Mouse (Mus musculus): ENCODE results near the gene Gm49776.
"Not testable (repeated sequence)": the region's sequence is repeated elsewhere in the genome, so short reads cannot be mapped to it uniquely, and the experiment has no call there.

The Gm49776 gene

DNA sequence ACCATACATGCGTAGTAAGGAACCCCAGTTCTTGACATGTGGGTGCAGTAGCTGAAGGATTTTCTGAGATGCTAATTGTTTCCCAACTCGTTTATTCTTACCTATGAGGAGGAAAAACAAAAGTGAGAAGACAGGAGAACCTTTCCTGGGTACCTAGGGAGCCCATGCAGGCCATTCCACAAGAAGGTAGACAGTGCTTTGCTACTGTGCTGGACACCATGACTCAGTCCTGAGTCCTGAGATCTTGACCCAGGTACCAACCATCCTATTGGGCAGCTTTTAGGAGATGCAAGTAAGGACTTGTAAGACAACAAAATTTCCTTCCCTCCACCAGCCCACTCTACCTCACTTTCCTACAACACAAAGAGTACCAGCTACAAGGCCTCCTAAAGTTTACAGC is at the start of gene Gm49776:
Gene Gm49776, minus strand, starts transcription at position 101 of the 400 bp plus-strand sequence.
- DNase-seq (ENCODE audit: low spot score in 2 of 2): no peak

DNA sequence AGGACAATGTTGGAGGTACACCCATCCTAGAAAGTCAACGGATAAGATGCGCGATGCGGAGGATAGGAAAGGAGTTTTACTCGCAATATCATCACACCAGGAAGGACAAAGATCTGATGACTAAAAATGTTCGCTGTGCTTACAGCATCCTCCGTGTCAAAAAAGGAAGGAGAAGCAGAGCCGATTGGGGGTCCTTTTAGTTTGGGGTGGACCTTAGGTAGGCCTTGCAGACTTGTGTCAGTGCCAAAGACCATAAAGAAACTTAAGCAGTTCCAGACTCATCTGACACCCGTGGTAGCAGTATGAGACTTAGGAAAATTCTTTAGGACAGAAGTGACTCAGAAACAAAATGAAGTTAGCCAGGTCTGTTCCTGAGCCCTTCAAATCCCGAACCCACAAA is 31.5 kb upstream of the Gm49776 start:
- DNase-seq (ENCODE audit: low spot score in 2 of 2): not testable (repeated sequence)

DNA sequence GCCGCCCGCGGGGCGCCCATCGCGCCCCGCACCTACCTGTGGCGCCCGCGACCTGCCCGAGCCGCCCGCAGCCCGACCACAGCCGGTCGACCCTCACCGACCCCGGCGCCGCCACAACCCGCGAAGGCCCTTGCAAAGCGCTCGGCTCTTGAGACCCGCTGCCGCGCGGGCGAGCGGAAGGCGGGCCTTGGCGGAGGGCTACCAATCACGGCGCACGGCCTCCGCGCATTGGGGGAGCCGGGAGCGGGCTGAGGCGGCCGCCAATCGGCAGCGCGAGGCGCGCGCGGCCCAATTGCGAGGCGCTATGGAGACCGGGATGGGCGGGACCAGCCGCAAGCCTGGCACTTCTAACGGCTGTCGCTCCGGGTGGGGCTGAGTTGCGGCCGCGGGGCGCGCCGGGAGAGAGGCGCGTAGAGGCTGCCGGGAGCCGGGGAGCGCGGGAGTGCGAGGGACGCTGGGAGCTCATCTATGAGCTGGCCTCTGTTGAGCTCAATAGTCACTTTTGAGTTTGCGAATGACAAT is 31.0 kb upstream of the Gm49776 start, which contains the start of gene Dgcr8:
Gene Dgcr8, minus strand, starts transcription at position 180 of the 522 bp plus-strand sequence.
- DNase-seq (ENCODE audit: low spot score in 2 of 2): peak; percentile 90 to 97

DNA sequence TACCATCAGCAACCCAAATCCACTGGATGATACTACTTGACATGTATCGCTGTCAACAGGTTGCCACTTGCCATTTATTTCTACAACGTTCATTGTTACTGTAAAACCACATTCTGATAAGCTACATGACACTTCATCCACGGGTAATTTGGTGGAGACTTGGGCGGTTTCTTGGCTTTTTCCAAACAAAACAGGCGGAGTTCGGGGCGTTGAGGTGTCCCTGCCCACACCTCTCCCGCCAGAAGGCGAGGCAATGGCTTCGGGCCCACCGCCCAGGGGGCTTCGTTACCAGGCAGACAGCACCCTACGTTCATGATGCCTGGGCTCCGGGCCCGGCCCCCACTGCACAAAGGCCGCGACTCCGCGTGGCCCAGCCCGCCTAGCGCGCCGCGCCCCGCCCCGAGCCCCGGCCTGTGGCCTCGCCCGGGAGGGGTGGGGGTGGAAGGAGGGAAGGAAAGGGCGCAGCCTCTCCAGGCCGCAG is 30.5 kb upstream of the Gm49776 start:
- DNase-seq (ENCODE audit: low spot score in 2 of 2): no peak

DNA sequence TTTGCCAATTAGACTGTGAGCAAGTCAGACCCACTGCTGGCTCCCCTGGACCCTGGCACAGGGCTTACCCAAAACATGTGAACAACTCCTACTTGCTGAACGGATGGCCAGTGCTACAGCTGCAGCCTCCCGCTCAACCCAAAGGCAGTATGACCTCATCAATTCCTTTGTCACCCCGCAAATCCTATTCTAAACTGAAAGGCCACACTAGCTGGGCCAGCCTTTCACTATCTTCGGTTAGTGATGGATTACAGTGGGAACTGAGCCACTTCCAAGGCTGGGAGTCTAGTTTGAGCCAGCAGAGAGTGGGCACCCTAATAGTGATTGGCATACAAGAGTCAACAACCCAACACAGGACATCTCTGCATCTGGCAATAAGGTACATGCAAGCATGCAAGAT is 30.0 kb upstream of the Gm49776 start:
- DNase-seq (ENCODE audit: low spot score in 2 of 2): no peak

DNA sequence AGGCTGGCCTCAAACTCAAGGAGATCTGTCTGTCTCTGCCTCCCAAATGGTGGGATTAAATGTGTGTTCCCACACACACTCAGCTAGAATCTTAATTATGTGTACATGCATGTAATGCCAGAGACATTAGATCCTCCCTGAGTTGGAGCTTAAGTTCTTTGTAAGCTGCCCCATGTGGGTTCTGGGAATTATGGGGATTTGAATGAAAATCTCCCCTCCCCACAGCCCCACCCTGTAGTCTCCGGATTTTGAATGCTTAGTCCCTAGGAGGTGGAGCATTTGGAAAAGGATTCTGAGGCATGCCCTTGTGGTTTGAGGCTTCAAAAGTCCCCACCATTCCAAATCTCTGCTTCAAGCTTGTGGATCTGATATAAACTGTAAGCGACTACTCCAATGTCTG is 17.0 kb upstream of the Gm49776 start:
- no peak for DNase-seq (ENCODE audit: low spot score in 2 of 2)

DNA sequence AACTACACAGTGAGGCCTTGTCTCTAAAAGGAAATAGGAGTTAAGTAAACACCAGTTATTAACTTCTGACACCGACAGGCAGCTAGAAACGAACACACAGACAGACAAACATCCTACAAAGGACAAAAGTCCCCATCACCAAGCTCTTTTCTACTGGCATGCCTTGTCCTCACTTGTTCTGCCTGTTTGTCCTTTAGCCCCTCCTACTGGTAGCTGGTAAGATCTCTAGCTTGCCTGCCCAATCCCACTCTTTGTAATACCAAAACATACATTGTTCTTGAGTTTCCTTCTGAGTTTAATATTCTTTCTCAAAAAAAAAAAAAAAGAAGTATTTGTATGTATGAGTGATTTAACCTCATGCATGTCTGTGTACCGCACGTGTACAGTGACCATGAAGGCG is 10.1 kb upstream of the Gm49776 start:
- no peak for DNase-seq (ENCODE audit: low spot score in 2 of 2)

DNA sequence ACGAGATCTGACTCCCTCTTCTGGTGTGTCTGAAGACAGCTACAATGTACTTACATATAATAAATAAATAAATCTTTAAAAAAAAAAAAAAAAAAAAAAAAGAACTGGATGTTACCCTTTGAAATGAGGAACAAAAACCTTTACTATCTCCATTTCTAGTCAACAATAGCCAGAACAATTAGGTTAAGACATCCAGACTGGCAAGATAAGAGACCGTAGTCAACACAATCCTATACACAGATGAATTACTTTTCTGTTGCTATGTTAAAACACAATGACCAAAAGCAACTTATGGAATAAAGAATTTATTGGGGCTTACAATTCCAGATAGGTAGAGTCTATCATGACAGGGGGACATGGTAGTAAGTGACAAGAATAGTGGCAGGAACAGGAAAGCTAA is 6.9 kb upstream of the Gm49776 start:
- DNase-seq (ENCODE audit: low spot score in 2 of 2): no peak

DNA sequence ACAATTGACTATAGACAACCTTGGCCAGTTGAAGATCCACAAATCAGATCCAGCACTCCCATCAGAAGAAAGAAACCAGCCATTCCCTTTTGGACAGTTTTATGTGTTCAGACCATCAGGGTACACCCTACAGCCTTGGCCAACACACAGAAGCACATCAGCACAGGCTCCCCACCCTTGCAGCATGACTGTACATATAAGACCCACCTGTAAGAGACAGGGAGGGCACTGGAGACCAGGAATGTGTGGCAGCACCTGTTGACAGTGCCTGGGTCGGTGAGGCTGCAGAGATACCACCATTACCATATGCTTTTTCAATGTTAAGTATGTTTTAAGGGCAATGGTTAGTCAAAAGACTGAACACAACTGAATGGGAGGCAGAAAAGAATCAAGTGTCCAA is 4.3 kb downstream of the Gm49776 start:
- no peak for DNase-seq (ENCODE audit: low spot score in 2 of 2)

DNA sequence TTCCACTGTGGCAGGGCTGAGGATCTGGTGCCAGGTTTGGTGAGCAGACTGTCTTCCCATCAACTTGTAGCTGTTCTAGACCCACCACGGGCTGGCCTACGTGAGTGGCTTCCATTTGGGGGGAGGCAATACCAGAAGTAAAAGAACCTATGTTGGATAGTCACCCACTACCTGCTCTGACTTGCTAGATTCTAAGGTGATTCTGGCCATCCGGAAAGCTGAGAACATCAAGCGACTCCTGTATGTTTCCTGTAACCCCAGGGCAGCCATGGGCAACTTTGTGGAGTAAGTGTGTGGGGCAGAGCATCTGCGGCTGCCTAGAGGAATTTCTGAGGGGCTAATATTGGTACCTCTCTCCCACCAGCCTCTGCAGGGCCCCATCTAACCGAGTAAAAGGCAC is 5.4 kb downstream of the Gm49776 start:
- DNase-seq (ENCODE audit: low spot score in 2 of 2): no peak

DNA sequence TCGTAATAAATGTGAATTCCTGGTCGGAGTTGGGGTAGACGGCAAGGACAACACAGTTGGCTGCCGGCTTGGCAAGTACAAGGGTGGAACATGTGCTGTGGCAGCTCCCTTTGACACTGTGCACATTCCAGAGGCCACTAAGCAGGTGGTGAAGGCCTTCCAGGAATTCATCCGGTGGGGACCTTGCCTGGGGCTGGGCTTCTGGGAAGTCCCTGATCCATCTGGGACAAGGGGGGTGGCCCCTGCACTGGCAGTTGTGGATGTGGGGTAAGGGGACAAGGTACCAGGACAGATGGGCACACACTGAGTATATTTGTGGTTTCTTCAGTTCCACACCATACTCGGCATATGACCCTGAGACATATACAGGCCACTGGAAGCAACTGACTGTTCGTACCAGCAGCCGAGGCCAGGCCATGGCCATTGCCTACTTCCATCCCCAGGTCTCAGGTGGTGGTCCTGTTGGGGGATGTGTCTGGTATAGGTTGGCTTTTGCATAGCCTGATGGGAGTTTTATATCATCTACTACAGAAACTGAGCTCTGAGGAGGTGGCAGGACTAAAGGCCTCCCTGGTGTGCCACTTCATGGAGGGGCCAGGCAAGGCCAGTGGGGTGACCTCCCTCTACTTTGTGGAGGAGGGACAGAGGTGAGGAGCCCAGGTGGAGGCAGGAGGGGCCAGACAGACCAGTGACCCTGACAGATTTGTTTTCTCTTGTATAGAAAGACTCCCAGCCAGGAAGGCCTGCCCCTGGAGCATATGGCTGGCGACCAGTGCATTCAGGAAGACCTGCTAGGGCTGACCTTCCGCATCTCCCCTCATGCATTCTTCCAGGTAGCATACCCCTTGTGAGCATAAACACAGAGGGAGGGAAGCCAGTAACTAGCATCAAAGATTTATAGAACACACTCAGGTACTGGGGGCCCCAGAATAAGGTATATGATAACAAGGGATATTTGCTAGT is 7.0 kb downstream of the Gm49776 start:
- DNase-seq (ENCODE audit: low spot score in 2 of 2): no peak

DNA sequence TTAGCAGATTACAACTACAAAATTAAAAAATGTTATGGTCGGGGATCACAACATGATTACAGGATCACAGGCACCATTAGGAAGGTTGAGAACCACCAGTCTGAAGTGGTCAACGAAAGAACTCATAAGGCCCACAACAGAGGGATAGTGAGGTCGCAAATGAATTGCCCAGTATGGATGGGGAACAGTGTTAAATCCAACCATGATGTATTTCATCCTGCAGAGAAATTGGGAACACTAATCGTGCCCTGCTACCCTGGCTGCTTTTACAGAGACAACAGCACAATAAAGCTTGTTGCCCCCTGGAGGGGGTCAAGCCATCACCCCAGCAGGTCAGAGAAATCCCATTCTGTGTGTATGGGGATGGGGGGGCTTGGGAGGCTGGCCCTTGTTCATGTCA is 7.9 kb downstream of the Gm49776 start:
- no peak for DNase-seq (ENCODE audit: low spot score in 2 of 2)

DNA sequence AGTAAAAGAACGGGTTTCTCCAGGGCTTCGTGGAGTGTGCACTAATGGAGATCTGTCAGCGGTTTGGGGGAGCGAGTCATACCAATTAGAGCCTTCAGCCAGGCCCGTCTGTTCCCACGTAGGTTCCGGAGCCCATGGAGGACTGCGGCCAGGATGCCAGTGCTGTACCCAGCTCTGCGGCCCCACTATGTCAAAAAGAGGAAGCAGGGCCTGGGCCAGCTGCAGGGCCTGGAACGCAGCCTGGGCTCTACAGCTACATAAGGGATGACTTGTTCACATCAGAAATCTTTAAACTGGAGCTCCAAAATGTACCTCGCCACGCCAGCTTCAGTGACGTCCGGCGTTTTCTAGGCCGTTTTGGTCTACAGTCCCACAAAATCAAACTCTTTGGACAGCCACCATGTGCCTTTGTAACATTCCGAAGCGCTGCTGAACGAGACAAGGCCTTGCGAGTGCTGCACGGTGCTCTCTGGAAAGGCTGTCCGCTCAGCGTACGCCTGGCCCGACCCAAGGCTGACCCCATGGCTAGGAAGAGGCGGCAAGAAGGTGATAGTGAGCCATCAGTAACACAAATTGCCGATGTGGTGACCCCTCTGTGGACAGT is 8.7 kb downstream of the Gm49776 start:
- DNase-seq (ENCODE audit: low spot score in 2 of 2): peak in 1 of 2 experiments; percentile 24

DNA sequence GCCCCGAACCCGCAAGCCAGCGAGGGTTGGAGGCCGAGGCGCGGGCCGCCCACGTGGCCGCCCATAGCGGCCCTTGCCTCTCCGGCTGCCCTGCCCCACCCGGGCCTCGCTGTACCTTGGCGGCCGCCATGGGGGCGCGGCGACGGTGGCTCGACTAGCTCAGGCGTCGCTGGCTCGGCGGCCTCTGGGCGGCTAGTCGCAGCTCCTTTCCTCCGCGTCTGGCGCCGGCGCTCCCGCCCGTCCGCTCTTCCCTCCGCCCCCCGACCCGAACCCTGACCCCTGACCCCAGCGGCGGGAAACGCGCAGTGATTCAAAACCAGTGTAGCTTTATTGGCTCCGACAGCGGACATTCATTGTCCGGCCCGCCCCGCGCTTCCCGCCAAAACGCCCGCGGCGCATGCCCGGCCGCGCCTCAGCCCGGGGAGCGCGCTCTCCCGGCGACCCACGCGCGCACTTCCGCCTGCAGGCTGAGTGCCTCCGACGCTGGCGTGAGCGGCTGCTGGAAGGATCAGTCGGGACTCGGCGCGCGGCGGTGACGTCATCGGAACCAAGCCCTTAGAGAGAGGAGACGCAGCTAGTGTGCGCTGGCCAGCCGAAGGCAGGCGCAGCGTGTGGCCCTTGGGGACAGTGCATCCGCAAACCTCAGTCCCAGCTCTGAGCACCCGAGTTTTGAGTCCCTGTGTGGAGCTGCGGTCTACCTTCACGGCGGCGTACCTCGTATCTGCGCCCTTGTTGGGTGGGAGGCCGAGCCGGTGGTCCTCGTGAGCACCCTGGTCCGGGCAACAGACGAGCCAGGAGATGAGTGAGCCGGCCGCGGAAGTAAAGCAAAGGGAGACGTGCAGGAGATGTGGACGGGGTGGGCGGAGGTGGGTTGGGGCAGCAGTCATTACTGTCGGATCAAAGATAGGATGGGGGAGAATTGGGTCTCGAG is 9.4 kb downstream of the Gm49776 start, which contains the start of the genes Trmt2a and Ranbp1:
Gene Trmt2a, plus strand, starts transcription at position 247 of the 931 bp plus-strand sequence.
Gene Ranbp1, minus strand, starts transcription at position 300 of the 931 bp plus-strand sequence.
- DNase-seq (ENCODE audit: low spot score in 2 of 2): peak; percentile 96

DNA sequence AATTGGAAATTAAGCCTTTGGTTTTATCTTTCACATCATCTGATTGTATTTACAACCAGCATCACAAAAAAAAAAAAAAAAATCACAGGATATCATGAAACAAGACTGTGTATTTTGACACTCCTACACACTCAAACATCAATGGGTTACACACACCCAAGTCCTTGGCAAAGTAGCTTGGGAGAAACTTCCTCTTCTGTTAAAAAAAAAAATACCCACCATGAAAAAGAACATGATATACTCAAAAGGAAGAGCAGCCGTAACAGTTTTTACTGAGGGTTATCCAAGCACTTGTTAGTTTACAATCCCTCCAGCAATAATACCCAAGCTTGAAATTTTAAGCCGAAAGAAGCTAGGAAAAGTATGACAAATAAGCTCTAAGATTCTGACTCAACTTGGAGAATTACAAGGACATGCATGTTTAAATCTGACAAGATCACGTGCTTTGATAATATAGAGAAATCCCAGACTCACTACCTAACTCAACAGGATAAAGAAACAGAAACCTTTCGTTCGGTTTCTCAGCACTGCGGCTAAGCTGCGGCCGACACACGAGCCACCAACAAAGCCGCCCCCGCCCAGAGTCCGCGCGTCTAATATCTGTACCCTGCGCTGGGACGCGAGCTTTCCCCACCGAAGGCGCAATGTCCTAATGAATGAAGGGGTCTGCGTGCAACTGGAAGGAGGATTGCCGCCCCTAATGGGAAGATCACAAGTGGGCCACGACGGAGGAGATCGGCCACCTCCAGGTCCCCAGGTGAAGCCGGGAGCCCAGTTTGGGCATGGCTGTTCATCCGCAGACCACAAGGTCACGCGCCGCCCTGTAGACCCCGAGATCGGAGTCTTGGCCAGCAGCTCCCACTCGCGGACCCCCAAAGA is 10.4 kb downstream of the Gm49776 start:
- peak in 1 of 2 experiments; percentile 32 for DNase-seq (ENCODE audit: low spot score in 2 of 2)

DNA sequence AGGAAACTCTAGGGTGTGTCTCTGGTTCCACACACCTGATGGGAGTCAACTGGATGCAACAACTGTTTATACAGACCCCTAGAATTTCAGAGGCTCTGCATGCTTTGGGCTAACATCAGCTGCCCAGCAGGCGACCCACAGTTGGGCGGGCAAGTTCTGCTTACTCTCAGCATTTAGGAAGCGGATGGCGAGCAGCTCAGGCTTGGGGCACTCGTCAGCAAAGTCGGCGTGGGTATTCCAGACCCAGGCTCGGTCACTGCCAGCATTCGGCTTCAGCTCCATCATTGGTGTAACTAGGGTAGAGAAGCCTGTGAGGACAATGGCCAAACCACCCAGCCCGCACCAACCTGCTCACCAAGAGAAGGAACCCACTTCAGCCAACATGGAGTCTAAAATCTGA is 16.5 kb downstream of the Gm49776 start:
- DNase-seq (ENCODE audit: low spot score in 2 of 2): no peak

DNA sequence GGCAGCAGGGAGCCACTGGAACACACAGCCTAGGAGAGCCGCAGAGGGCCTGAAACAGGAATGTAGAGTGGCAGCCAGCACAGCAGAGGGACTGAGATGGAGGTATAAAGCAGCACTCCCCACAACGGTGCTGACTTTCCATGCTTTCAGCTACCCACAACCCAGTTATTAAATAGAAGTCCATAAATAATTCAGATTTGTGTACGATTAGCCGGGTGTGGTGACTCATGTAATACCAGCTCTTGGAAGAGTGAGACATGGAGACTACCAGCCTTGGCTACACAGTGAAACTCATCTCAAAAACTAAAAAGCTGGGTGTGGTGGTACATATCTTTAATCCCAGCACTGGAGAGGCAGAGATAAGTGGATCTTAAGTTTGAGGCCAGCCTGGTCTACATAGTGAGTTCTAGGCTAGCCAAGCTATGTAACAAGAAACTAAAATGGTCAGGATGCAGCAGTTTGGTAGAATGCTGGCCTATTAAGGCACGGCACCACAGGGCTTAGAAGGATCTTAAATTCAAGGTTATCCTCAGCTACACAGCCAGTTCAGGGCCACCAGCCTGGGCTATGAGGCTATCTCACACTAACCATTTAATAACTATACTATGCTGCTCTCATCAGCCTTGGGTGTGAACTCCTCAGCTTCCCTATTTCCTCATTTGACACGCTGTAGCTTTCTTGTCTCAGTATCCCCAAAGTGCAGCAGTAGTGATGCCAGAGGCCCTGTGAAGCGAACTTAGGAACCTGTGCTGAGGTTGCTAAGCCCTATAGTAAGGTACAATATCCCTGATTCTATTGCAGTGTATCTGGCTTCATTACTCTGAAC is 21.2 kb downstream of the Gm49776 start:
- DNase-seq (ENCODE audit: low spot score in 2 of 2): no peak

DNA sequence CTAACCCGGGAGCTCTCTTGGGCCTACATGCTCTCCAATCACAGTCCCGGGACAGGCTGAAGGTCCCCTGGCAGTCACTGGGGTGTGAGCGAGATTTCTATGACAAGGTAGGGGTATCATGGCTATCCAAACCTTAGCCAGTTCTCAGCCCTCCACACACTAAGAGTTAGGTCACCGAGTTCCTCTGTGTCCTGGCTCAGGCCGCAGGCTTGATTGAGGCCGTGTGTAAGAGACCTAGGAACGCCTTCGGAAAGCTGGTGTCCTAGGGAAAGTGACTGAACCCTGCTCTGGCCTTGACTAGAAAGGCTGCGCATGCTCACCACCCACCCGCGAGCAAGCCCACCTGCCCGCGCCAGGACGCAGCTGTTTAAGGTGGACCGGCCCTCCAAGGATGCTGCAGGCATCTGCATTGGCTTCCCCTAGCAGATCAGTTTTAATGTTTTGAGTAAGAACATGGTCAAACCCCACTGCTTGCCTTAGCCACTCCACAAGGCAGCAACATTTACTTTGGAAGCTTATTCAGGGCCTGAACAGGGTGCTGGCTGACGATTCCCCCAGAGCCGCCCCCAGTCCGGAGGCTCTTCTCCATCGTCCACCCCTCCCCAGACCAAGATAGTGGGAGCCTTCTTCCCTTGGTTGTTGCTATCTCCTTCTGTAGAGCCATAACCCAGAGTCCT is 22.6 kb downstream of the Gm49776 start:
- DNase-seq (ENCODE audit: low spot score in 2 of 2): peak in 1 of 2 experiments; percentile 68

Measured in urinary bladder, adult 18-20 months (tissue).